Mouse (Mus musculus): ENCODE measurements around the gene 2310079G19Rik. TPM values are rescaled to one million over a fixed set of nuclear protein-coding genes. Genes with fewer than 3 reads are reported as not detected.

2310079G19Rik gene
- polyA plus RNA-seq, 1 experiment from 2014 or later = not detected

Other genes with a start within 250 kb of the 2310079G19Rik start
- gene Cldn17, start 120.7 kb downstream of the 2310079G19Rik start, polyA plus RNA-seq (2014; fragmentation: Nextera tagmentation; extraction: Ambion mirVana) = not detected in 2 replicates
- 0.25 and 0.30 TPM in 2 replicates for gene Cldn8, start 64.5 kb downstream of the 2310079G19Rik start, polyA plus RNA-seq (2014; fragmentation: Nextera tagmentation; extraction: Ambion mirVana)
- not detected in 2 replicates for gene Krtap24-1, start 15.4 kb downstream of the 2310079G19Rik start, polyA plus RNA-seq (2014; fragmentation: Nextera tagmentation; extraction: Ambion mirVana)
- not detected in 2 replicates for gene Krtap26-1, start 20.1 kb upstream of the 2310079G19Rik start, polyA plus RNA-seq (2014; fragmentation: Nextera tagmentation; extraction: Ambion mirVana)
- not detected in 2 replicates for gene Krtap27-1, start 44.0 kb upstream of the 2310079G19Rik start, polyA plus RNA-seq (2014; fragmentation: Nextera tagmentation; extraction: Ambion mirVana)
- gene 2310061N02Rik, start 80.3 kb upstream of the 2310079G19Rik start, polyA plus RNA-seq (2014; fragmentation: Nextera tagmentation; extraction: Ambion mirVana) = not detected in 2 replicates
- not detected in 2 replicates for gene Krtap13-1, start 101.2 kb upstream of the 2310079G19Rik start, polyA plus RNA-seq (2014; fragmentation: Nextera tagmentation; extraction: Ambion mirVana)
- not detected in 2 replicates for gene Krtap13, start 124.0 kb upstream of the 2310079G19Rik start, polyA plus RNA-seq (2014; fragmentation: Nextera tagmentation; extraction: Ambion mirVana)
- gene 2310034C09Rik, start 131.2 kb upstream of the 2310079G19Rik start, polyA plus RNA-seq (2014; fragmentation: Nextera tagmentation; extraction: Ambion mirVana) = not detected in 2 replicates
- gene 2310057N15Rik, start 146.5 kb upstream of the 2310079G19Rik start, polyA plus RNA-seq (2014; fragmentation: Nextera tagmentation; extraction: Ambion mirVana) = not detected in 2 replicates
- not detected in 2 replicates for gene Gm5965, start 150.2 kb upstream of the 2310079G19Rik start, polyA plus RNA-seq (2014; fragmentation: Nextera tagmentation; extraction: Ambion mirVana)
- not detected in 2 replicates for gene Gm20741, start 184.6 kb upstream of the 2310079G19Rik start, polyA plus RNA-seq (2014; fragmentation: Nextera tagmentation; extraction: Ambion mirVana)
- 0.22 TPM in 1 of 2 replicates, not detected in the other for gene Krtap15, start 192.5 kb upstream of the 2310079G19Rik start, polyA plus RNA-seq (2014; fragmentation: Nextera tagmentation; extraction: Ambion mirVana)
- not detected in 2 replicates for gene Krtap14, start 198.5 kb upstream of the 2310079G19Rik start, polyA plus RNA-seq (2014; fragmentation: Nextera tagmentation; extraction: Ambion mirVana)
- not detected in 2 replicates for gene Krtap19-1, start 241.7 kb upstream of the 2310079G19Rik start, polyA plus RNA-seq (2014; fragmentation: Nextera tagmentation; extraction: Ambion mirVana)
- gene Krtap19-2, start 246.6 kb upstream of the 2310079G19Rik start, polyA plus RNA-seq (2014; fragmentation: Nextera tagmentation; extraction: Ambion mirVana) = not detected in 2 replicates

Data from liver, embryonic 11.5 days (tissue).